Mouse (Mus musculus): ENCODE measurements around the gene 2210010C04Rik.

The 2210010C04Rik gene

GRCm38 (mm10) chr6:41035409-41035808 lies at the start of gene 2210010C04Rik:
Gene 2210010C04Rik (minus strand): TSS chr6:41035509.
- no peak for DNase-seq (ENCODE audit: inconsistent age in 2 of 2, low spot score in 1 of 2)

DNA sequence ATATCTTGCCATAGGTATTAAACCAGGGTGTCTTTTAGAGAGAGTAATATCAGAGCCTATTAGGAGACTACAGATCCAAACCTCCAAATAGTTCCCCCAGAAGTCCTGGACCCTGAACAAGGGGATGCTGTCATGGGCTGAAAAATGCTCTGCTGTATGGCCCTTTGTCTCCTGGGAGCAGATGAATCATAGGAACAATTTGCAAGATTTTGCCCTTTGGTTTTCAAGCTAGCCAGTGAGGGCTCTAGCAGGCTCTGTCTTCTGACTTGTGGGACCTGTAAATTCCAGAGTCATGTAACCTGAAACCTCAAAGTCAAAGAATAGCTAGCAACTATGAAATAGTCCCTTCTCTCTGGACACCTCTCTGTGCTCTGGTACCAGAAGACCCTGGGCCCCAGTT lies 44.8 kb upstream of the 2210010C04Rik start:
- DNase-seq (ENCODE audit: inconsistent age in 2 of 2, low spot score in 1 of 2), result no peak

- no peak for DNase-seq (ENCODE audit: inconsistent age in 2 of 2, low spot score in 1 of 2)
These were observed 43.4 kb upstream of the 2210010C04Rik start for GRCm38 (mm10) chr6:41078539-41079303.

- no peak for DNase-seq (ENCODE audit: inconsistent age in 2 of 2, low spot score in 1 of 2)
These were observed 40.4 kb upstream of the 2210010C04Rik start for GRCm38 (mm10) chr6:41075753-41076152.

- no peak for DNase-seq (ENCODE audit: inconsistent age in 2 of 2, low spot score in 1 of 2)
These were observed 28.0 kb upstream of the 2210010C04Rik start for GRCm38 (mm10) chr6:41063332-41063731.

GRCm38 (mm10) chr6:41062746-41063145 lies 27.4 kb upstream of the 2210010C04Rik start:
- no peak for DNase-seq (ENCODE audit: inconsistent age in 2 of 2, low spot score in 1 of 2)

DNA sequence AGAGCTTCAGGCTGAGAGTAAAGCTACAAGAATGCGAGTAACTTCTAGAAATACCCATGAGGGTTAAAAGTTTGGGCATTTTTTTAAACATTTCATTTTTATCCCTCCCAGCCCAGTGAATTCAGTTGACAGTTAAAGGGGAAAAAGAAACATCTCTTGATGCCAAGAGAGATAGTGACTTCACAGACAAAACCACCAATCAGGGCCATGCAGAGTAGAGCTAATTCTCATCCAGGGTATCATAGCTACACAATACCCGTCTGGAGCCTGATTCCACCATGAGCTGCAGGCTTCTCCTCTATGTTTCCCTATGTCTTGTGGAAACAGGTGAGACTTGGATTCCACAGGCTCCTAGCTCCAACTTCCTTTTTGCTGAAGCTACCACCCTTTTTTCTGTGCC lies 26.8 kb upstream of the 2210010C04Rik start:
- no peak for DNase-seq (ENCODE audit: inconsistent age in 2 of 2, low spot score in 1 of 2)

DNA sequence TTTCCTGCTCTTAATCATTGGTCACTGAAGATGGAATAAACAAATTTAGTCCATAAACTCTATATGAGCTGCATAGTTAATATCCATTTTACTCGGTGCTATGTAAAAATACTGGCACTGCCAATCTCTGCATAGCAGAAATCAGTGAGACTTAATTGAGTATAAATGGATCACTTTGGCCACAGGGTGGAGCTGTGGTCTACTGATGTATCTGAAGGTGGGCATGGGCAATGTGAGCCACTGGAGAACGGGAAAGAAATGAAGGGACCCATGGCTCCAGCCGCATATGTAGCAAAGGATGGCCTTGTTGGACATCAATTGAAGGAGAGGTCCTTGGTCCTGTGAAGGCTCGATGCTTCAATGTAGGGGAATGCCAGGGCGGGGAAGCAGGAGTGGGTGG lies 25.8 kb upstream of the 2210010C04Rik start:
- DNase-seq (ENCODE audit: inconsistent age in 2 of 2, low spot score in 1 of 2), result no peak

- no peak for DNase-seq (ENCODE audit: inconsistent age in 2 of 2, low spot score in 1 of 2)
These were observed 22.3 kb upstream of the 2210010C04Rik start for GRCm38 (mm10) chr6:41057653-41058052.

- peak in 1 of 2 experiments; percentile 58 for DNase-seq (ENCODE audit: inconsistent age in 2 of 2, low spot score in 1 of 2)
These were observed 20.3 kb upstream of the 2210010C04Rik start for GRCm38 (mm10) chr6:41055581-41055980.

GRCm38 (mm10) chr6:41054379-41054778 lies 19.1 kb upstream of the 2210010C04Rik start:
- no peak for DNase-seq (ENCODE audit: inconsistent age in 2 of 2, low spot score in 1 of 2)

DNA sequence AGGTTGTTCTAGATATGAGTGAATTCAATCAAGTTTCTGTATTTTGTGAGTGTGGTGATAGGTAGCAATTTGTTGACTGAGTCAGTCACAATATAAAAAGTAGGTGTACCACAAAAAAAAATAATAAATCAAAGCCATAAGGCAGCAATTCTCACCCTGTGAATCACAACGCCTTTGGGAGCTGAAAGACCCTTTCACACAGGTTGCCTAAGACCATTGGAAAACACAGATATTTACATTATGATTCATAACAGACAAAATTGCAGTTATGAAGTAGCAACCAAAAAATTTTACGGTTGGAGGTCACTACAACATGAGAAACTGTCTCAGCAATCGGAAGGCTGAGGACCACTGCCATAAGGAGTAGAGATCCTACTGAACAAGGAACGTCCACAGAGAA lies 16.5 kb upstream of the 2210010C04Rik start:
- DNase-seq (ENCODE audit: inconsistent age in 2 of 2, low spot score in 1 of 2), result no peak

GRCm38 (mm10) chr6:41048602-41049001 lies 13.3 kb upstream of the 2210010C04Rik start:
- no peak for DNase-seq (ENCODE audit: inconsistent age in 2 of 2, low spot score in 1 of 2)

GRCm38 (mm10) chr6:41047961-41048360 lies 12.7 kb upstream of the 2210010C04Rik start:
- DNase-seq (ENCODE audit: inconsistent age in 2 of 2, low spot score in 1 of 2), result no peak

- no peak for DNase-seq (ENCODE audit: inconsistent age in 2 of 2, low spot score in 1 of 2)
These were observed 11.9 kb upstream of the 2210010C04Rik start for GRCm38 (mm10) chr6:41047202-41047601.

DNA sequence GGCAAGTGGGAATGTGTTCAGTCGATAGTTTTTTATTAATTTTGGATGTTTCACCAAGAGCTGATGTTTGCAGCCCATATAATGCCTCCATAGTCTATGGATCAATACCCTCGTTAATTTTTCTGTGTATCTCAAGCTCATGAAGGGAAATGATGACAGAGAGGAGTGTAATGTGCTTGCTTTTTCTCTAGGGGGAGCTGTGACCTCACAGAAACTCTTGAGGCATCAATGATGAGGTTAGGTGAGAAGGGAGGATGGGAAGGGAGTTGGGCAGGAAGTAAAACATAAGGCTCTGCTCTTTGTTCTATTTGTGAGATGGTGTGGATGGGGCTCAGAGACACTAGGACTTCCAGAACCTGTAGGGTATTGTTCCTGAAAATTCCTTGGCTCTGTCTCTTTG lies 11.2 kb upstream of the 2210010C04Rik start:
- DNase-seq (ENCODE audit: inconsistent age in 2 of 2, low spot score in 1 of 2), result no peak

DNA sequence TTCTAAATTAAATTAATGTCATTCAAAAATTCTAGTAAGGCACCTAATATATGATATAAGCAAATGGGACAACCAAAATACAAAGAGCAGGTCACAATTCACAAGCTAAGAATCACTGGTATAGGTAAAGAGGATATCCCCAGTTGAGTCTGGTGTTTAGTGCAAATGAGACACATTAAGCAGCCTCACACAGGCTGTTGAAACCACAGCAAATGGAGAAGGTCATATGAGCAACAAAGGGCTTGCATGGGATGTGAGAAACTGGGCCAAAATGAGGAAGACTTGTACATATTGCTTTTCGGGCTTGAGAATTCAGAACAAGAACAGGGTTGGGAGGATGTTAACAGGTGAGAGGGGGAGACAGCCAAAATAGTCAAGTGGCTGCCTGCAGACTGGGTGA lies 9.4 kb upstream of the 2210010C04Rik start:
- DNase-seq (ENCODE audit: inconsistent age in 2 of 2, low spot score in 1 of 2), result no peak

DNA sequence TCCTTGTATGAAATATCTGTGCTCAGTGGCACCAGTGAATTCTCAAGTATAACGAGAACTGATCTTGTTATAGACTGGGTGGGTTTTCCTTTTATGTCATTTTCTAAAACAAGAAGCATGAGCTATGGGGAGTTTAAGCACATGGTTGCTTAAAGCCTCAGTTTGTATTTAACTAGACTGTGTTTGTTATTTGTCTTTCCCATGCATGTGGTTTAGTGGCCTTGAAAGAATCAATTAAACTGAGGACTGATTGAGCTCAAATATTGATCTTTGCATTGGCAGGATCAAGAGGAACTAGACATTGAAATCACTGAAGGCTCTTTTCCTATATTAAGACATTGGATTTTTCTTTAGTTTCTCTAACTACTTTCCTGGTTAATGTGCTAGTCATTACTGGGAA lies 9.0 kb upstream of the 2210010C04Rik start:
- DNase-seq (ENCODE audit: inconsistent age in 2 of 2, low spot score in 1 of 2), result no peak

DNA sequence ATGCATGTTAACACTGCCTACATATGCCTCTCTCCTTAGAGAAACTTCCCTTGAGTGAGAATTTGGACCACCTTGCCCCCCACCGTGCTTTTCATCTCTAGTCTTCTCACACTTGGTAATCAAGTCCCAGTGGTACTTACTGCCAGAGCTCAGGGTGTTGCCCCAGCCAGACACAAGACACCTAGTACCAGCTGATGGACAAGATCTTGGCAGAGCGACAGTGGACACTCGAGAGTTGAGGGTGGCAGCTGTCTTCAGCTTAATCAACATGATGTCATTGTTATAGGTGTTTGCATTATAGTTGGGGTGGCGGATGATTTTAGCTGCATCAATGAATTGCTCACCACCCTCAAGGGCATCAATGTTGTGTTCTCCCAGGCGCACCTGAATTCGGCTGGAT lies 2.5 kb downstream of the 2210010C04Rik start:
- no peak for DNase-seq (ENCODE audit: inconsistent age in 2 of 2, low spot score in 1 of 2)

GRCm38 (mm10) chr6:41032231-41032630 lies 3.1 kb downstream of the 2210010C04Rik start:
- DNase-seq (ENCODE audit: inconsistent age in 2 of 2, low spot score in 1 of 2), result no peak

DNA sequence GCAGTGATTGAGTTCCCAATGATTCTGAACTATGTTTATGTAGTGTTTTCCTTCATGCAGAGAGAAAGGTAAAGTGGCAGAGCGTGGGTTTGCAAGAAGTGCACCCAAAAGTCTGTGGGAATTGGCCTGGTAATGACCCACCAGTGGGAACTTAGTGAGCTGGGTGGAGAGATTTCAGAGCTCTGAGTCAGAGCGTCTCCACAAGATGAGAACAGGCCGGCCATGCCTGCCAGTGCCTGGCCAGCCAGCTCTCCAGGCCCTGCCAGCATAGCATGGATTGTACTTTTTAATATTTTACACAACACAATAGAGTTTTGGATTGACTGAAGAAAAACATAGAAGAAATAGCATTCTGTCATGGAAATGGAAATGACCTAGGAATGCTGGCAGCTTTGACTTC lies 4.5 kb downstream of the 2210010C04Rik start:
- DNase-seq (ENCODE audit: inconsistent age in 2 of 2, low spot score in 1 of 2), result no peak

GRCm38 (mm10) chr6:41027053-41027452 lies 8.3 kb downstream of the 2210010C04Rik start:
- no peak for DNase-seq (ENCODE audit: inconsistent age in 2 of 2, low spot score in 1 of 2)

All from adrenal gland, adult (tissue).